Mouse (Mus musculus) forebrain, embryonic 12.5 days (tissue): Measurements from ENCODE around the gene Slc9a3r2. TPM values are rescaled to one million over a fixed set of nuclear protein-coding genes. Genes with fewer than 3 reads are reported as not detected.

Experiments used
- ATAC-seq: fragments of 200-750 bp; cut with Nextera tagmentation; 2 replicates; pipeline ENCODE4 v1.8.0; 2017; ENCODE audit warnings: moderate TSS enrichment; ENCODE audit not compliant: low FRiP score
- H3K27ac ChIP-seq: fragments of 300-500 bp; sonication (generic); 2 replicates; pipeline ENCODE4 v1.5.1; 2016; ENCODE audit warnings: mild to moderate bottlenecking
- H3K27me3 ChIP-seq: fragments of 300-500 bp; sonication (generic); 2 replicates; pipeline ENCODE4 v1.6.1; 2016; ENCODE audit warnings: mild to moderate bottlenecking
- H3K36me3 ChIP-seq: fragments of 300-500 bp; sonication (generic); replicated peaks from 2 replicates; pipeline ENCODE4 v1.6.1; 2016; ENCODE audit warnings: mild to moderate bottlenecking
- H3K4me1 ChIP-seq: fragments of 300-500 bp; sonication (generic); 2 replicates; pipeline ENCODE4 v1.6.1; 2016
- H3K4me2 ChIP-seq: fragments of 300-500 bp; sonication (generic); 2 replicates; pipeline ENCODE4 v1.6.1; 2016; ENCODE audit warnings: mild to moderate bottlenecking, moderate library complexity
- H3K4me3 ChIP-seq: fragments of 300-500 bp; sonication (generic); replicated peaks from 2 replicates; pipeline ENCODE4 v1.5.1; 2016; ENCODE audit warnings: mild to moderate bottlenecking
- H3K9ac ChIP-seq: fragments of 300-500 bp; sonication (generic); 2 replicates; pipeline ENCODE4 v1.6.1; 2016; ENCODE audit warnings: mild to moderate bottlenecking
- H3K9me3 ChIP-seq: fragments of 300-500 bp; sonication (generic); 2 replicates; pipeline ENCODE4 v1.6.1; 2016
- WGBS: fragments of 180-500 bp; shearing (Covaris S2); methylation state at CpG from one replicate; pipeline ENCODE4 v1.1.7; 2016; 5-methylcytosine and 5-hydroxymethylcytosine counted together
- polyA plus RNA-seq: library from polyadenylated mRNA; unstranded; fragments of >200 nt; fragmentation: Nextera tagmentation; extraction: Ambion mirVana; gene quantifications from 2 replicates; pipeline ENCODE4 v1.2.1, GENCODE M21; 2016

The Slc9a3r2 gene
- polyA plus RNA-seq, 1 experiment from 2014 or later, result 21.9 TPM

DNA sequence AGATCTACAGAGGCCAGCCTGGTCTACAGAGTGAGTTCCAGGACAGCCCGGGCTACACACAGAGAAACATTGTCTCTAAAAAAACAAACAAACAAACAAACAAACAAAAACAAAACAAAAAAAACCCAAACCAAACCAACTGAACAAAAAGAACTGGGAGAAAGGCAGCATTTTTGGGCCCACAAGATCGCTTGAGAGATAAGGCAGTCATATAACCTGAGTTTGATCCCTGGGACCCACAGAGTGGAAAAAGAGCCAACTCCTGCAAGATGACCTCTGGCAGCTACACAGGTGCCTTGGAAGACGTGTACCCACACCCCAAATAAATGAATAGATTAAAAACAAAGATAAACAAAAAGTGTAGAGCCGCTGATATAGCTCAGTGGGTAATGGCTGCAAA lies 4.8 kb upstream of the Slc9a3r2 start:
- ATAC-seq, result no peak
- Histone ChIP-seq H3K9me3 (no peaks in the 10 kb centered on the region), H3K27me3 (peaks cover 83% of the 10 kb centered on the region), H3K4me3 (no peak overlapping the region), H3K4me1 (peaks cover 15% of the 10 kb centered on the region), H3K4me2 (no peak overlapping the region), H3K27ac (no peak overlapping the region), H3K36me3 (no peaks in the 10 kb centered on the region), H3K9ac (no peak overlapping the region)
- 80% methylated on average over 4 of the region's 4 CpGs for WGBS

DNA sequence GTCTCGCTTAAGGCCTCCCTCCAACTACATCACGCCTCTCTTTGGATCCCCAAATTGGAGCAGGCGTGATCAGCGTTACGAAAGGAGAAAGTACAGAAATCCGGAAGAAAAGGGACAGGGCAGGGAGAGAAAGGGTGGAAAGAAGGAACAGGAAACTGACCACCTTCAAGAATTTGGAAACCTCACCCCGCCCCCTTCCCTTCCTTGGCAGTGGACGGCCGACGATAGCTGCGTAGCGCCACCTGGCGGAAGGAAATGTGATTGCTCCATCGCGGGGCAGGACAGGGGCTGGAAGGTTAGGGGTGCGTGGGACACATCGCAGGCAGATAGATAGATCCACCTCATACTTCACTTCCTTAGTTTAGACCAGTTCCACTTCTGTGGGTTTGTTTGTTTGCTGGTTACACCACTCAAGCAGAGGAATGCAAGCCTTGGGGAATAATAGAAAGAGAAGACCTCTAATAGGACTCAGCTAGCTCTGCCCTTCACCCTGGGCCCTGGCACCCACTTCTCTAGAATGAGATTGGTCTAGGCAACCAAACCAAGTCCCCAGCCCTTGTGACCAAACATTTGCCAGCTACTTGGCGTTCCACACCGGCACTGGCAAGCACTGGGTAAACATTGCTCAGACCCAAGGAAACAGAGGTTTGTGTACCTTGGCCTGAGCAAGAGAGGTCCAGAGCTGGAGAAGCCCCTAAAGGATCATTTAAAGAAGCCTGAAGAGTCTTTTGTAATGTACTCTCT lies 4.0 kb upstream of the Slc9a3r2 start:
- peak; percentile 65; the same call in 1 of the 2 replicates for ATAC-seq
- H3K9ac ChIP-seq, result no peak overlapping the region

DNA sequence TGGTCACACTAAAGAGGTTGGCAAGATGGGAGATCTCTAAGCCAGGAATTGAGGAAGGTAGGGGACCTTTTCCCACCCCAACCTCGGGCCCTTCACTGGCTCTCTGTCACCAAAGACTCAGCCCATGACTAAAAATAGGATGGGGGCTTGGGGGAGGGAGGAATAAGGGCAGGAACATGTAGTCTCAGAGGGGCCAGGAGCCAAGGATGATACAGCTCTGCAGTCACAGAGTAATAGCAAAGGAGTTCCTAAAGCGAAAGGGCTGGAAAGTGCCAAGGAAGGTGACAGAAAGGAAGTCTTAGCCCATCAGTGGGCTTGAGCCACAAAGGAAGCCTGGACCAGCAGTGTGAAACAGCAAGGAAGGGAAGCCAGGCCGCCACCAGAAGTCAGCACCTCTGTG lies 1.7 kb upstream of the Slc9a3r2 start:
- no peaks in the 10 kb centered on the region for H3K36me3 ChIP-seq
- 70% methylated on average over 3 of the region's 3 CpGs for WGBS
- H3K27ac ChIP-seq, result no peak overlapping the region
- H3K9me3 ChIP-seq, result no peaks in the 10 kb centered on the region
- H3K4me1 ChIP-seq, result peaks cover 10% of the 10 kb centered on the region
- no peak overlapping the region for H3K4me2 ChIP-seq
- no peak for ATAC-seq
- no peak overlapping the region for H3K9ac ChIP-seq
- H3K4me3 ChIP-seq, result no peak overlapping the region
- peaks cover 71% of the 10 kb centered on the region for H3K27me3 ChIP-seq

More for the DNA sequence above, 4.0 kb upstream of the Slc9a3r2 start:
- Histone ChIP-seq H3K9me3 (no peaks in the 10 kb centered on the region), H3K4me3 (peak overlapping the region; percentile 3), H3K36me3 (no peaks in the 10 kb centered on the region), H3K4me2 (peak overlapping the region; percentile 48), H3K27ac (no peak overlapping the region), H3K4me1 (peaks cover 21% of the 10 kb centered on the region), H3K27me3 (peaks cover 83% of the 10 kb centered on the region)
- WGBS, result 6% methylated on average over 14 of the region's 19 CpGs

DNA sequence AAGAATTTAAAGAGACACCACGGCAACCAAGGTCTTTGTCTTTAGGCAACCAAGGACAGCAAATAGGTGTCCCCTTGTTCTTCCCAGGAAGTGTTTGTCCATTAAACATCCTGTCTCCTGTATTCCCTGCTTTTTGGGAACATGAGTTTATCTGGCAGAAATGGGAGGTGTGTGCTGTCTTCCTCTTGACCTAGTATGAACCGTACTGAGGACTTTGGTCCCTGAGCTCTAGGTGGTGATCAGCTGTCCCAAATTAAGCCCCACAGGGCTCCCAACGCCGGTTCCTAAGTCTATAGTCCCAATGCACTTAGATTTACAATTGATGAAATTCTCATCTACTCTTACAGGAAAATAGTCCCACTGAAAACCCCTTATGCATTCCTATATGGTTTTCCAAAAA lies 639 bp upstream of the Slc9a3r2 start:
- no peaks in the 10 kb centered on the region for H3K36me3 ChIP-seq
- no peak overlapping the region for H3K4me3 ChIP-seq
- no peak overlapping the region for H3K27ac ChIP-seq
- ATAC-seq, result no peak
- no peaks in the 10 kb centered on the region for H3K9me3 ChIP-seq
- H3K27me3 ChIP-seq, result peaks cover 60% of the 10 kb centered on the region
- peaks cover 10% of the 10 kb centered on the region for H3K4me1 ChIP-seq
- H3K4me2 ChIP-seq, result peak overlapping the region; percentile 99
- no peak overlapping the region for H3K9ac ChIP-seq
- 74% methylated on average over 4 of the region's 4 CpGs for WGBS

DNA sequence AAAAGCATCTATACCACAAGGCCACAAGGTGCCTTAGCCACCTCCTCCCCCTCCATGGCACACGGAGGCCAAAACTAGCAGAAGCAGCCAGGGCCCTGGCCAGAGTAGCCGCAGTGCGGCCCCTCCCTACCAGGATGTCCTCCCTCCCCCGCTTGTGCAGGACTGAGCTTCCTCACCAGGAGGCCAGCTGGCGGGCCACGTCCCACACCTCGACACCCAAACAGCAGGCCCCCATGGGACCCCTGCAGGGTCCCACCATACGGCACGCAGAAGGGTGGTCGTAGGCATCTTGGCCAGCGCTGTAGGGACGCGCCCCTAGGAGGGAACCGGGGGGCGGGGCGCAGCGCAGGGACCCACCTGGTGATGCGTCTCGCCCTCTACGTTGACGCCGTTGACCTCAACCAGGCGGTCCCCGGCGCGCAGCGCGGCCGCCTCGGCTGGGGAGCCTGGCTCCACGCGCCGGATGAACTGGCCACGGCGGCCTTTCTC lies 502 bp downstream of the Slc9a3r2 start:
- Histone ChIP-seq H3K9ac (peak overlapping the region; percentile 81), H3K27ac (no peak overlapping the region), H3K4me3 (peak overlapping the region; percentile 66), H3K27me3 (peaks cover 56% of the 10 kb centered on the region), H3K36me3 (no peaks in the 10 kb centered on the region), H3K9me3 (no peaks in the 10 kb centered on the region), H3K4me1 (peaks cover 10% of the 10 kb centered on the region), H3K4me2 (peak overlapping the region; percentile 99)
- 1% methylated on average over 33 of the region's 35 CpGs for WGBS
- ATAC-seq, result peak; percentile 47

DNA sequence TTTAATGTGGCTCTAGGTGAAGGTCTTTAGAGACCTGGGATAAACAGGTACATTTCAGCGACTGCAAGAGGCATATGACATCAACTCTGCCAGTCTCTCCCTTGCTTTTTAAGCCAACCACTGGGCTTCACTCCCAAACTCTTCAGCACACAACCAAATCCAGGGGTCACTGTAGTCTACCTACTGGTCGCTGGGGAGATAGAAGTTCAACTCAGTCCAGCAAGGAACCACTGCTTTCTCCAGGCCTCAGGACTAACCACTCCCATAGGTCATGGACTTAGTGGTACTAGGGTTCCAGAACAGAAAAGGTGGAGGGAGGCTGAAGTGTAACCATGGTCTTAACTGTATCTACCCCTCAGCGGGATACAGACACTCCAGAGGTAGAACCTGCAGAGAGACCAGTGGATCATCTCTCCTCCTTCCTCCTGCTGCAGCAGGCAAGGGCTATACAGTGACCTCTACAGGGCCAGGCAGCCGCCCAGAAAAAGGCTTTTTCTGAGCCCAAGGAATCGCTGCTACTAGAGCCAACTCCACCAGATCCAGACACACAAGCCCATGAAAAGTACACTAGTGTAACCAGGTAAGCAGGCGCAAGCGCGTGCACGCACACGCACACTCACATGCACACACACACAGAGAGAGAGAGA lies 1.3 kb downstream of the Slc9a3r2 start:
- no peaks in the 10 kb centered on the region for H3K9me3 ChIP-seq
- no peak overlapping the region for H3K4me3 ChIP-seq
- ATAC-seq, result no peak
- 85% methylated on average over 9 of the region's 10 CpGs for WGBS
- no peak overlapping the region for H3K27ac ChIP-seq
- peaks cover 50% of the 10 kb centered on the region for H3K27me3 ChIP-seq
- no peaks in the 10 kb centered on the region for H3K36me3 ChIP-seq
- 0 out of 2 replicates have a peak overlapping the region, but pooled peaks have one; percentile 81 for H3K9ac ChIP-seq
- peaks cover 10% of the 10 kb centered on the region for H3K4me1 ChIP-seq
- H3K4me2 ChIP-seq, result peak overlapping the region; percentile 99

DNA sequence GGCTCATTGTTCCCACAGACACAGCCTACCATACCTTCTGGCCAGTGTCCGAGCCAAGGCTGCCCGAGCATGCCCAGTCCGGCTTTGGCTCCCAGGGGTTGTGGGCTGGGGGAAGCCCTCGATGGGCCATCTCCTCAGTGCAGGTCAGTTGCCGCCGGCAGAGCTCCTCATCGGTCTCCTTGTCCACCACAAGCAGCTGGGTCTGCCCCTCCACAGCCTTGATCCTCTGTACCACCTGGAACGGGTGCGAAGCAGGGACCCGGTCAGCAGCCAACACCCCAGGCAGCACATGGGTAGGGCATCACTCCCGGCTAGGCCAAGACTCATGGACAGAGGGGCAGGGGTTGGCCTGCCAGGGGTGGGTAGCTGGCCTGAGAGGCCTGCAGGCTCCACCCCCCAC lies 2.6 kb downstream of the Slc9a3r2 start:
- Histone ChIP-seq H3K27ac (no peak overlapping the region), H3K4me1 (peaks cover 10% of the 10 kb centered on the region), H3K4me3 (no peak overlapping the region), H3K9ac (no peak overlapping the region), H3K4me2 (no peak overlapping the region), H3K36me3 (no peaks in the 10 kb centered on the region), H3K27me3 (peaks cover 44% of the 10 kb centered on the region), H3K9me3 (no peaks in the 10 kb centered on the region)
- no peak for ATAC-seq
- 82% methylated on average over 11 of the region's 11 CpGs for WGBS

DNA sequence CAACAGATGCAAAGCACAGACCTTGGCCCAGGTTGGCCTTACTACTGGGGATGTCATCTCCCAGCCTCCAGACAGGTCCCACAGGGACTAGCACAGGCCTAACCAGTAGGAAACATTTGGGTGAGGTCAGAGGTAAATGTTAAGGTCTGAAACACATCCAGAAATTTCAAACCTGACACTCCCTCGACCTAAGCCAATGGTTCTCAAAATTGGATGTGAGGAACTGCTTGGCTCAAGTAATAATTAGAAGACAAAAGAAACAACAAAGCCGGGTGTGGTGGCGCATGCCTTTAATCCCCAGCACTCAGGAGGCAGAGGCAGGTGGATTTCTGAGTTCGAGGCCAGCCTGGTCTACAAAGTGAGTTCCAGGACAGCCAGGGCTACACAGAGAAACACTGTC lies 3.7 kb downstream of the Slc9a3r2 start:
- Histone ChIP-seq H3K4me2 (no peak overlapping the region), H3K4me1 (peaks cover 10% of the 10 kb centered on the region), H3K27ac (no peak overlapping the region), H3K27me3 (peaks cover 33% of the 10 kb centered on the region), H3K4me3 (no peak overlapping the region), H3K9ac (no peak overlapping the region), H3K9me3 (no peaks in the 10 kb centered on the region), H3K36me3 (no peaks in the 10 kb centered on the region)
- ATAC-seq, result no peak
- WGBS, result 92% methylated on average over 4 of the region's 4 CpGs

DNA sequence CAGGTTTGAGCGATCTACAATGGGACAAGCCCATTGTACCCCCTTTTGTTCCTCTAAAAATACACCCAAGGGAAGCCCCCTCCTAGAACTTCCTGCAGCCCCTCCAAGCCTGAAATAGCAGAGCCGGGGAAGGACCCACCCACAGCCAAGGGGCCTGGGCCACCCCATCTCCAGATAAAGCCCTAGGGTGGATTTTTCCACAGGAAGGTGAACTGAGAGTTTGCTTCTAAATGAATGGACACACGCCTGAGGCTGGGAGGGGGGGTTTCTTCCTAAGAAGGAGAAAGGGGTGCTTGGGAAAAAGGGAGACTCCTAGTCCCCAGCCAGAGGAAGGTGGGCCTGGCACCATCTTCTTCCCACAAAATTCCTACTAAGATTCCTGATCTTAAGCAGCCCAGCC lies 4.2 kb downstream of the Slc9a3r2 start:
- H3K27ac ChIP-seq, result no peak overlapping the region
- no peak overlapping the region for H3K9ac ChIP-seq
- H3K4me2 ChIP-seq, result no peak overlapping the region
- WGBS, result 72% methylated on average over 3 of the region's 3 CpGs
- no peak for ATAC-seq
- no peak overlapping the region for H3K4me3 ChIP-seq
- H3K36me3 ChIP-seq, result no peaks in the 10 kb centered on the region
- H3K27me3 ChIP-seq, result peaks cover 28% of the 10 kb centered on the region
- H3K9me3 ChIP-seq, result no peaks in the 10 kb centered on the region
- peaks cover 10% of the 10 kb centered on the region for H3K4me1 ChIP-seq

DNA sequence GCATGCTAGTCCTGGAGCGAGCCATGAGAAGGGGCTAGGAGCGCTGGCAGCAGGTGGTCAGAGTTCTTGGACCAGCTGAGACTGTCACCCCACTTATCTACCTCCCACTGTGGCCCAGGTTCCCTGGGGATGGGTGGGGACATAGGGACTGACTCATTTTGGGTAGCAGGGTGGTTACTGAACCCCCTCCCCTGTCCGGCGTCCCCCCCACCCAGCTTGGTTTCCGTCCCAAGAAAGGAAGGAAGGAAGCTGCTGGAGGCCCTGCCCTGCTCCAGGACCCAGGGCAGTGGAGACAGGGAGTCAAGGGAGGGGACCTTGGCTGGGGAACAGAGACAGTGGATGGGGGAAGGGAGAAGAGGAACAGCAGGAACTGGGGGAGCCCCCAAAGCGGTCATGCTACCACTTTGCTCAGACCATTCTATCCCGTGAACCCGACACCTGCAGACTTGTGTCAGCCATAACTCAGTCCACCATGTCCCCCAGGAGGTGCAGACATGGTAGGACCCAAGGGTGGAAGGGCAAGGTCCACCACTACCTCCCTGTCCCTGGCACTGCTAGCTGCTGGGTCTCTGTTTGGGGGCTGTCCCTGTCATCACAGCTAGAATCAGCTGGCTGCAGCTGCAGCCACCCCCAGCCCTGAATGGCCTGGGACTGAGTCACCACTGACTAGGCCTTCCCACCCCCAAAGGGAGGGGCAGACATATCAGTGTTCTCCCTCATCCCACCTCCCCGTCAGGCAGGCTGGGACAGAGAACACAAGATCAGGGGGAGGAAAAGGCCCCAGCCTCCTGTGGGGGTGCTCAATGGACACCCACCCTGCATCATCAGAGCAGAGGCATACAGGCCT lies 5.0 kb downstream of the Slc9a3r2 start:
- Histone ChIP-seq H3K4me1 (peaks cover 8% of the 10 kb centered on the region), H3K4me3 (no peak overlapping the region), H3K27me3 (peaks cover 20% of the 10 kb centered on the region), H3K4me2 (no peak overlapping the region), H3K9ac (no peak overlapping the region), H3K9me3 (no peaks in the 10 kb centered on the region), H3K27ac (0 out of 2 replicates have a peak overlapping the region, but pooled peaks have one; percentile 21), H3K36me3 (no peaks in the 10 kb centered on the region)
- ATAC-seq, result no peak
- 80% methylated on average over 9 of the region's 9 CpGs for WGBS

DNA sequence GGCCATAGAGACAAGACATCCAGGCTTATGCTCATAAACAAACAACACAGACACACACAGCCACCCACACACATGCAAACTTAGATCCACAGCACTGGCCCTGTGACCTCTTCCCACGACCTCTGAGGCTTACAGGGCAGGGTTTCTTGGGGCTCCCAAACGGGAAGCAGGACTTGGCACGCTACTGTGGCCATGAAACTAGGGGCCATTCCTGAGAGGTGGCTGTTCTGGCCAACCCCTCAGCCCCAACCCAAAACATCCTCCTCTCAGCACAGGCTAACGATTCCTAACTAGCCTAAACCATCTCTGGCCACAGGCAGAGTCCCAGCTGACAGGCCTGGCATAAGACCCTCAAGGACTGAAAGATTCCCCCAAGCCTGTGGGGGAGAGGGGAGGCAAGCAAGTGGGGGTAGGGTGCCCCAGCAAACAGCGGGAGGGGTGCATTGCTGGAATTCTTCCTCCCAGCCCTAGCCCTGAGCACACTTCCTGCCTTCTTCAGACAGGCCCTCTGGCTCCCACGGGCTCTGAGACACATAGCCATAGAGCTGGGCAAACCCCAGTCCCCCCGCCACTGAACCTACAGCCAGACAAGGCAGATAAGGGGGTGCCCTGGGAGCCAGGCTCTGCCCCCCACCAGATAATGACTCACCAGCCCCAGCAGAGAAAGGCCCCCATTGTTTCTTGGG lies 6.0 kb downstream of the Slc9a3r2 start:
- no peak overlapping the region for H3K9ac ChIP-seq
- peaks cover 11% of the 10 kb centered on the region for H3K27me3 ChIP-seq
- no peaks in the 10 kb centered on the region for H3K36me3 ChIP-seq
- H3K9me3 ChIP-seq, result no peaks in the 10 kb centered on the region
- peak overlapping the region; percentile 21; the same call in 1 of the 2 replicates for H3K27ac ChIP-seq
- no peak overlapping the region for H3K4me2 ChIP-seq
- no peak for ATAC-seq
- H3K4me1 ChIP-seq, result no peaks in the 10 kb centered on the region
- WGBS, result 66% methylated on average over 7 of the region's 7 CpGs
- no peak overlapping the region for H3K4me3 ChIP-seq
